Mouse (Mus musculus): ENCODE measurements at regions not wholly inside any gene's neighbourhood (a gene's known extent, or its start where the extent isn't known, plus 50 kb on each side); places are given as distances from the start of the nearest gene placed in this dataset.

GRCm38 (mm10) chr2:100088614-100089013, 1421.5 kb upstream of the Gm10800 start:
- no peak for DNase-seq (ENCODE audit: low read depth, low spot score)

- DNase-seq (ENCODE audit: low read depth, low spot score), result peak; percentile 61
Observed at GRCm38 (mm10) chr2:100077185-100077584, 1410.1 kb upstream of the Gm10800 start.

All from R1 (cell line).